Mouse (Mus musculus): ENCODE results near the gene E130308A19Rik. TPM values are rescaled to one million over a fixed set of nuclear protein-coding genes. Genes with fewer than 3 reads are reported as not detected.

Gene E130308A19Rik
- polyA plus RNA-seq, 1 experiment from 2014 or later: 37.3 TPM

DNA sequence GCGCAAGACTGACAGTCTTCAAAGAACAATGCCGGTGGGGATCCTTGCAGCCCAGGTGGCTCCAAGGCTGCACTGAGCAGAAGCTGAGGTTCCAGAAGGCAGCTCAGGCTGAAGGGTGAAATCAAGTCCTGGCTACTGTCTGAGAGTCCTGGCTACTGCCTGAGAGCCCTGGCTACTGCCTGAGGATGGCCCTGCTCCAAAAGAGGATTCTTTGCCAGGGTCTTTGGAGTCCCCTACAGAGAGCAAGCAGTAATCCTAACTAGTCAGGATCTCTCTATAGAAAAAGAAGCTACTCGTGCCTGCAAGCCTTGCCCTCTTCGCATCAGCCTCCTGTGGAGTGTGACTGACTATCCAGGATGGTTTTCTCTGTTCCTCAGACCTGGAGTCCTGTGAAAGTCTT lies 60.7 kb downstream of the E130308A19Rik start:
- Histone ChIP-seq H3K4me2 (ENCODE audit: low read length) (no peak overlapping the region), H3K4me1 (ENCODE audit: control insufficient read depth, insufficient read depth, low read depth, low read length) (no peaks in the 10 kb centered on the region), H3K9ac (ENCODE audit: low read depth, low read length) (no peak overlapping the region), H3K27me3 (replicated peaks; ENCODE audit: control insufficient read depth, insufficient read depth, low read length) (no peaks in the 10 kb centered on the region), H3K9me3 (ENCODE audit: control insufficient read depth, low read length) (no peaks in the 10 kb centered on the region), H3K4me3 (ENCODE audit: low read length) (no peak overlapping the region), H3K36me3 (ENCODE audit: control insufficient read depth, insufficient read depth, low read length) (peaks cover 8% of the 10 kb centered on the region), H3K27ac (ENCODE audit: low read depth, low read length) (no peak overlapping the region)
- 63% methylated on average over 4 of the region's 4 CpGs for WGBS
- peak; percentile 9; the same call in 1 of the 2 replicates for ATAC-seq

DNA sequence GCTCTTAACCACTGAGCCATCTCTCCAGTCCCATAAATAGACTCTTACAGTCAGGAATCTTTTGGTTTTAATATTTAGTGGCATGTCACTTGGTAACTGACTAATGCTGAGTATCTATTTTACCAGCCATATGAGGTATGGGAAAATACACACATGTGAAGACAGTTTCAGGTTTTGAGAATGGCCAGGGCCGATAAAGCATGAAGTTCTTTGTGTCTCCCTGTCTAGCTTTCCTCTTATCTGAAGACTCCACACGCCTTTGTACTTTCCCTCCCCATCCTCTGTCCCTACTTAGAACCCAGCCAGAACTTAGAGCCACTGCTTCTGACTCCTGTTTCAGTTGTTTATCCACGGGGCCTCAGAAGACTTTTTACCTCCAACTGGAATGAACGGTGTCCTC lies 63.0 kb downstream of the E130308A19Rik start:
- WGBS: 84% methylated on average over 4 of the region's 4 CpGs
- Histone ChIP-seq H3K27me3 (replicated peaks; ENCODE audit: control insufficient read depth, insufficient read depth, low read length) (no peaks in the 10 kb centered on the region), H3K27ac (ENCODE audit: low read depth, low read length) (no peak overlapping the region), H3K4me2 (ENCODE audit: low read length) (no peak overlapping the region), H3K4me1 (ENCODE audit: control insufficient read depth, insufficient read depth, low read depth, low read length) (no peaks in the 10 kb centered on the region), H3K9me3 (ENCODE audit: control insufficient read depth, low read length) (no peaks in the 10 kb centered on the region), H3K4me3 (ENCODE audit: low read length) (no peak overlapping the region), H3K36me3 (ENCODE audit: control insufficient read depth, insufficient read depth, low read length) (peaks cover 8% of the 10 kb centered on the region), H3K9ac (ENCODE audit: low read depth, low read length) (no peak overlapping the region)
- ATAC-seq: no peak

DNA sequence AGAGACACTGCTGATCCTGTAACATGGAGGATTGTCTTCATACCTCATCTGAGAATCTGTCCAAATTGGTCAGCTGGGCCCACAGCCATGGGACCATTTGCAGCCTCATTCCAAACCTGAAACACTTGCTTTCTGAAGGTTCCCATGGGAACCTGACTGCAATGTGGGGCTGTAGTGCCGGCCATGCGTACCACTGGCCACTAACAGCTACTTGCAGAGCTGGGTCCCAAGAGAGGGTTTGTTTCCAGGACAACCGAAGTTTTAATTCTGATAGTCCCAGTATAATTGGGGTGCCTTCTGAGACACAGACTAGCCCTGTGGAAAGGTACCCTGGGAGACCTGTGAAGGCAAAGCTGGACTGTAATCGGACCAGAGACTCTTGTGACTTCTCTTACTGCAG lies 64.1 kb downstream of the E130308A19Rik start:
- no peaks in the 10 kb centered on the region for H3K9me3 ChIP-seq (ENCODE audit: control insufficient read depth, low read length)
- WGBS: 29% methylated on average over 4 of the region's 4 CpGs
- H3K9ac ChIP-seq (ENCODE audit: low read depth, low read length): no peak overlapping the region
- H3K27ac ChIP-seq (ENCODE audit: low read depth, low read length): no peak overlapping the region
- H3K36me3 ChIP-seq (ENCODE audit: control insufficient read depth, insufficient read depth, low read length): peaks cover 8% of the 10 kb centered on the region
- H3K4me3 ChIP-seq (ENCODE audit: low read length): no peak overlapping the region
- no peaks in the 10 kb centered on the region for H3K4me1 ChIP-seq (ENCODE audit: control insufficient read depth, insufficient read depth, low read depth, low read length)
- no peaks in the 10 kb centered on the region for H3K27me3 ChIP-seq (replicated peaks; ENCODE audit: control insufficient read depth, insufficient read depth, low read length)
- no peak overlapping the region for H3K4me2 ChIP-seq (ENCODE audit: low read length)
- ATAC-seq: peak; percentile 65; the same call in 1 of the 2 replicates

DNA sequence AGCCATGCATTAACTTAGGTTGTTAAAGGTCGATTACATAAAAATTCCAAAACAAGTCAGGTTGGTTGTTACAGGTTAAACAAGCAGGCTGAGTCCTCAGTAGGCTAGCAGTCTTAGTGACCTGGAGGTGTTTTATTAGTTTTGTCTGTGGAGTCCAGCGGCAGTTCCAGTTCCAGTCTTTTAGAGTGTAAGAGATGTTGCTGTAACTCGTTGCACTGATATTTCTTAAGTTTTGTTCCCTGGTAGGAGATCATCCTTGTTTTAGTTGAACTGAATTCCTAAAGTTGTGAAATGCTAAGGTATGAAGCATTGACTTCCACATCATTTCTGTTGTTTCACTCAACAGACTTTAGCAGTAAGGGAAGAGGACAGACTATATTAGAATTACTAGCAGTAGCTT lies 70.8 kb downstream of the E130308A19Rik start:
- H3K9me3 ChIP-seq (ENCODE audit: control insufficient read depth, low read length): no peaks in the 10 kb centered on the region

DNA sequence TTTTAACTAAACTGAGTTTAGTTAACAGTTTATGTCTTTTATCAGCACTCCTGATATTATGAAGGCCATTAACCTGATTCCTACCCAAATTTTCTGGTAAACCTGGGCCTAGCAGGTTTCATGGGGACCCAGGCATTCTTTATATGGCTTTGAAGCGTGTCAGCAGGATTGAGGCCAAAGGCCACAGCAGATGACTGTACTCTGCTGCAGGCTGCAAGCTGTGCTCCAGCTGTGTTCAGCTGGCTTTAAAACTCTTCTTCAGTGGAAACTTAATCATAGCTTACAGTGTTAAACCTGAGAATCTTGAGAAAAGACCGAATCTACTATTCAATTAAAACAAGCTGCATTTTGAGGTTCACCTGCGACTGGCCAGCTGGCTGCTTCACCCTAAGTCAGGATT lies 71.9 kb downstream of the E130308A19Rik start:
- Histone ChIP-seq H3K27me3 (replicated peaks; ENCODE audit: control insufficient read depth, insufficient read depth, low read length) (no peaks in the 10 kb centered on the region), H3K27ac (ENCODE audit: low read depth, low read length) (no peak overlapping the region), H3K9me3 (ENCODE audit: control insufficient read depth, low read length) (no peaks in the 10 kb centered on the region), H3K4me3 (ENCODE audit: low read length) (no peak overlapping the region), H3K36me3 (ENCODE audit: control insufficient read depth, insufficient read depth, low read length) (no peaks in the 10 kb centered on the region), H3K9ac (ENCODE audit: low read depth, low read length) (no peak overlapping the region), H3K4me2 (ENCODE audit: low read length) (no peak overlapping the region), H3K4me1 (ENCODE audit: control insufficient read depth, insufficient read depth, low read depth, low read length) (no peaks in the 10 kb centered on the region)
- WGBS: 70% methylated on average over 3 of the region's 3 CpGs
- no peak for ATAC-seq

More for the DNA sequence above, 70.8 kb downstream of the E130308A19Rik start:
- ATAC-seq: no peak
- H3K4me2 ChIP-seq (ENCODE audit: low read length): no peak overlapping the region
- H3K27ac ChIP-seq (ENCODE audit: low read depth, low read length): no peak overlapping the region
- no peak overlapping the region for H3K9ac ChIP-seq (ENCODE audit: low read depth, low read length)
- 90% methylated on average over 3 of the region's 3 CpGs for WGBS
- H3K4me1 ChIP-seq (ENCODE audit: control insufficient read depth, insufficient read depth, low read depth, low read length): no peaks in the 10 kb centered on the region
- H3K4me3 ChIP-seq (ENCODE audit: low read length): no peak overlapping the region
- H3K36me3 ChIP-seq (ENCODE audit: control insufficient read depth, insufficient read depth, low read length): no peaks in the 10 kb centered on the region
- no peaks in the 10 kb centered on the region for H3K27me3 ChIP-seq (replicated peaks; ENCODE audit: control insufficient read depth, insufficient read depth, low read length)

DNA sequence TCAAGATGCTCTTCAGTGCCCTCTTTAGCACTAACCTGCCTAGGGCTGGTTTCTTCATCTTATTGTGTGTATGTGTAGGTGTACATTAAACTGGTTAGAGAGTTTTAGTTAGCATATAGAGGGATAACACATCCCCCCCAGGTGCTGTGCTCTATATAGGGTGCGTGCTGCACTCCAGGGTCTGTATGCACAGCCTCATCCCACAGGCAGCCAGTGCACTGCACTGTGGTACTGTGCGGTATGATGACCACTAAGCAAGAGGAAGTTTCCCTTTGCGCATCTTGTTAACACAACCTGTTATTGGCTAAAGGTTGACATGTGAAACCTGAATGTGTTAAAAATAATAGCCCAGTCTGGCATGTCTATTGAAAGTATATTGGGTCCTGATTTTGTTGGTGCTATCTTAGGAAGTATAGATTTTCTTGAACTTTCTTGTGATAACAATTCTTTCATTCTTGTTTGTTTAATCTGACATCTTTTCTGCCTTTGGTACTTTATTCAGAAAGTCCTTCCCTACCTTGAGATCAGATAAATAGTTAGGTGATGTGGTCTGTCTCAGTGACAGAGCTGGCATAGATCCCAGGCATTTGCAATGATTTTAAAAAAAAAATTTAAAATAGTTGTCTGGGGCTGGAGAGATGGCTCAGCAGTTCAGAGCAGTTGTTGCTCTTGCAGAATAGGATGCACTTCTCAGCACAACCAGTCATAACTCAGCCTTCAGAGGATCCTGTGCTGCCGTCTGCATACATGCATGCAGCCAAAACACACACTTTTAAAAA lies 73.2 kb downstream of the E130308A19Rik start:
- WGBS: 82% methylated on average over 4 of the region's 4 CpGs
- Histone ChIP-seq H3K36me3 (ENCODE audit: control insufficient read depth, insufficient read depth, low read length) (no peaks in the 10 kb centered on the region), H3K27me3 (replicated peaks; ENCODE audit: control insufficient read depth, insufficient read depth, low read length) (no peaks in the 10 kb centered on the region), H3K9me3 (ENCODE audit: control insufficient read depth, low read length) (no peaks in the 10 kb centered on the region), H3K4me3 (ENCODE audit: low read length) (no peak overlapping the region), H3K27ac (ENCODE audit: low read depth, low read length) (no peak overlapping the region), H3K4me2 (ENCODE audit: low read length) (no peak overlapping the region), H3K9ac (ENCODE audit: low read depth, low read length) (no peak overlapping the region), H3K4me1 (ENCODE audit: control insufficient read depth, insufficient read depth, low read depth, low read length) (no peaks in the 10 kb centered on the region)
- peak; percentile 52; the same call in 1 of the 2 replicates for ATAC-seq

DNA sequence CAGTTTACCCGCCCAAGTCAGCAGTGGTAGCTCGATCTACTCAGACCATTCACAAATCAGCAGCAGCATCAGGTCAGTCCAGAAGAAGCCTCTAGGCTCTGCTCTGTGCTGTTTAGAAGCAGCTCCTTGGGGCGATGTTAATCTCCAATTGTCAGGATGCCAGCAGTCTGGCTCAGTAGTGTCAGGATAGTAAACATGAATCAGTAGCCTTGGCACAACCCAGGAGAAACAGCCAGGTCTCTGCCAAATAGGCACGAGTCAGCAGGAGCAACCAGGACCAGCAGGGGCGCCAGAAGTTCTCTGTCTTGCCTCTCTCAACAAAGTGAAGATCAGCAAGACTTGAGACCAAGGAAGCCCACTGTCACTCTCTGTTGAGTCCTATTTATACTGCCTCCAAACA lies 83.3 kb downstream of the E130308A19Rik start:
- Histone ChIP-seq H3K4me1 (ENCODE audit: control insufficient read depth, insufficient read depth, low read depth, low read length) (peaks cover 14% of the 10 kb centered on the region), H3K27ac (ENCODE audit: low read depth, low read length) (no peak overlapping the region), H3K4me3 (ENCODE audit: low read length) (no peak overlapping the region), H3K36me3 (ENCODE audit: control insufficient read depth, insufficient read depth, low read length) (no peaks in the 10 kb centered on the region), H3K9ac (ENCODE audit: low read depth, low read length) (no peak overlapping the region), H3K9me3 (ENCODE audit: control insufficient read depth, low read length) (no peaks in the 10 kb centered on the region), H3K4me2 (ENCODE audit: low read length) (no peak overlapping the region), H3K27me3 (replicated peaks; ENCODE audit: control insufficient read depth, insufficient read depth, low read length) (no peaks in the 10 kb centered on the region)
- no peak for ATAC-seq
- WGBS: 72% methylated on average over 5 of the region's 5 CpGs

DNA sequence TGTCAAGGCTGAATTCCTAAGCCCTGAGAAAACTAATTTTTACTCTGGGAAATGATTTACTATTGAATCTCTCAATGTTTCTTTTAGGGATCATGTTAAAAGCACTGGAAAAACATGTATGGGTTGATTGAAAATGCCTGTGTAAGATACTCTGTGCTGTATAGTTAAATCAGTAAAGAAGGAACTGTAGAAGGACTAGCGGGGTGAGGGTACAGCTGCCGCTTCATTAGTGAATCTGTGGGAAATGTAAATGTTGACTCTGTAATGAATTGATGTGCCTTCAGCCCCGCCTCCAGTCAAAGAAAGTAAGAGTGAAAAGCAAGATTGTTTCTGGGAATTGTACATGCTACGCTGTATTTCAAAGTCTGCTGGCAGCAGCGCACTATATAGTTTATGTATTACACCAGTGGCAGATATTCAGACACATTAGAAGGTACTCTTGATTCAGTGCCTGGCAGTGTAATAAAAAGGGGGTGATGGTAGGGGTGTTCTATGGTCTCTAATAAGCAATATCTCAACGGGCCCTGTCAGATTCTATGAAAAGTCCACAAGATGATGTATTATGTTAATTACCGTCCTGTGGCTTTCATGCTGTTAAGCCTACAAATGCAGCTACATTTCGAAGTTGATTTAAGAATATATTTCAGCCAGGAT lies 84.9 kb downstream of the E130308A19Rik start:
- 33% methylated on average over 8 of the region's 8 CpGs for WGBS
- Histone ChIP-seq H3K4me3 (ENCODE audit: low read length) (no peak overlapping the region), H3K27ac (ENCODE audit: low read depth, low read length) (no peak overlapping the region), H3K9ac (ENCODE audit: low read depth, low read length) (no peak overlapping the region), H3K4me2 (ENCODE audit: low read length) (no peak overlapping the region), H3K36me3 (ENCODE audit: control insufficient read depth, insufficient read depth, low read length) (no peaks in the 10 kb centered on the region), H3K27me3 (replicated peaks; ENCODE audit: control insufficient read depth, insufficient read depth, low read length) (no peaks in the 10 kb centered on the region), H3K9me3 (ENCODE audit: control insufficient read depth, low read length) (no peaks in the 10 kb centered on the region), H3K4me1 (ENCODE audit: control insufficient read depth, insufficient read depth, low read depth, low read length) (peaks cover 23% of the 10 kb centered on the region)
- peak; percentile 64; the same call in 1 of the 2 replicates for ATAC-seq

DNA sequence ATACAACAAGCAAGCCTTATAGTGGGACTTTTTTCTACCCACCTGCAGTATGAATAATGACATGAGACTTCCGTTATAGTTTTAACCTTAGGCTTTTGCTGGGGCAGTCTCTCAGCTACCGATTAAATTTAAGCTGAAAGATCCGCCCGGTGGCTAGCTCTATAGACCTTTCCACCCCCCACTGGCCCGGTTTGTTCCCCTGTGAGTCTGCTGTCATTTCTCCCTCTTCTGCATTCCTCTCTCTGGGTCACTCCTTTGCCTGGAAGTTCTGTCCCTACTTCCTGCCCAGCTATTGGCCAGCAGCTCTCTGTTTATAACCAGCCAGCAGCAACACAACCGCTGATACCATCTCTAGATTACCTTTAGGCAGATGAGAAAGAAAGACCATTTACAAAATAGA lies 86.4 kb downstream of the E130308A19Rik start:
- WGBS: 44% methylated on average over 6 of the region's 6 CpGs
- H3K4me1 ChIP-seq (ENCODE audit: control insufficient read depth, insufficient read depth, low read depth, low read length): peaks cover 25% of the 10 kb centered on the region
- no peaks in the 10 kb centered on the region for H3K27me3 ChIP-seq (replicated peaks; ENCODE audit: control insufficient read depth, insufficient read depth, low read length)
- no peak overlapping the region for H3K4me3 ChIP-seq (ENCODE audit: low read length)
- H3K9me3 ChIP-seq (ENCODE audit: control insufficient read depth, low read length): no peaks in the 10 kb centered on the region
- H3K36me3 ChIP-seq (ENCODE audit: control insufficient read depth, insufficient read depth, low read length): no peaks in the 10 kb centered on the region
- H3K4me2 ChIP-seq (ENCODE audit: low read length): no peak overlapping the region
- no peak overlapping the region for H3K9ac ChIP-seq (ENCODE audit: low read depth, low read length)
- no peak overlapping the region for H3K27ac ChIP-seq (ENCODE audit: low read depth, low read length)
- no peak for ATAC-seq

Measured in hindbrain, embryonic 16.5 days (tissue).